Mouse (Mus musculus) testis, adult 2 months (tissue): ENCODE results near the gene Olfr1310.

ENCODE experiments used
- CTCF ChIP-seq: fragments of 200-500 bp; IDR thresholded peaks from 2 replicates; pipeline ENCODE4 v1.5.1; 2012; ENCODE audit warnings: low read depth, mild to moderate bottlenecking, inconsistent platforms, low read length, moderate library complexity; ENCODE audit not compliant: control insufficient read depth, insufficient read depth, insufficient replicate concordance
- POLR2A ChIP-seq: fragments of 200-500 bp; IDR thresholded peaks from 2 replicates; pipeline ENCODE4 v1.6.1; 2012; ENCODE audit warnings: low read depth, mild to moderate bottlenecking, inconsistent platforms, low read length, moderate library complexity; ENCODE audit not compliant: control insufficient read depth

DNA sequence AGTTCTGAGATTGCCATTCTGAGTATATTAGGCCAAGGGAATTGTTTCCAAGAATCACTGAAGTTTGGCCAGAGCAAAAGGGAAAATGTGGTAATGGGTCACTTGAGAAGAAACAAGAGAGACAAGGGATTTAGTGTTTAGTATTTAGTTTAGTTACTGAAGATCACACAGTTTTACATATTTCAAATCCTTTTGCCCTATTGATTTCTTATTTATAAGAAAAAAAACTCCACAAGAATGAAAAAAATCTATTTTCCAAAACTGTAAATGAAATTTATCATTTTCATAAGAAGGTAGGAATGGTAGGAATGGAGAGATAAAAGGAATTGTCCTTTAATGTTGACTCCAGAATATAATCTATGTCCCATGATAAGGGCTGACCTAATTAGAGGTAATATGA is at the start of gene Olfr1310:
- TF ChIP-seq POLR2A = no peak
- no peak for TF ChIP-seq CTCF
